Mouse (Mus musculus) stomach, embryonic 16.5 days (tissue): ENCODE measurements around the gene Leng8. TPM values are rescaled to one million over a fixed set of nuclear protein-coding genes. Genes with fewer than 3 reads are reported as not detected.
"Not testable (repeated sequence)": the region's sequence is repeated elsewhere in the genome, so short reads cannot be mapped to it uniquely, and the experiment has no call there.

Experiments
- ATAC-seq: fragments of 200-750 bp; cut with Nextera tagmentation; 2 replicates; pipeline ENCODE4 v1.8.0; 2017; ENCODE audit warnings: moderate number of reproducible peaks, moderate TSS enrichment; ENCODE audit not compliant: insufficient read depth, low FRiP score
- H3K27ac ChIP-seq: fragments of 300-500 bp; sonication (generic); 2 replicates; pipeline ENCODE4 v1.5.1; 2014; ENCODE audit warnings: low read length
- H3K27me3 ChIP-seq: fragments of 300-500 bp; sonication (generic); 2 replicates; pipeline ENCODE4 v1.6.1; 2014; ENCODE audit warnings: low read length, control low read depth, mixed read lengths; ENCODE audit not compliant: control insufficient read depth, insufficient read depth
- H3K36me3 ChIP-seq: fragments of 300-500 bp; sonication (generic); 2 replicates; pipeline ENCODE4 v1.6.1; 2014; ENCODE audit warnings: low read length; ENCODE audit not compliant: control insufficient read depth, insufficient read depth
- H3K4me1 ChIP-seq: fragments of 300-500 bp; sonication (generic); 2 replicates; pipeline ENCODE4 v1.6.1; 2014; ENCODE audit warnings: low read length, control low read depth, mixed read lengths; ENCODE audit not compliant: control insufficient read depth, insufficient read depth
- H3K4me2 ChIP-seq: fragments of 300-500 bp; sonication (generic); 2 replicates; pipeline ENCODE4 v1.6.1; 2014; ENCODE audit warnings: low read depth, low read length, mixed read lengths
- H3K4me3 ChIP-seq: fragments of 300-500 bp; sonication (generic); replicated peaks from 2 replicates; pipeline ENCODE4 v1.5.1; 2014; ENCODE audit warnings: mild to moderate bottlenecking, low read length
- H3K9ac ChIP-seq: fragments of 300-500 bp; sonication (generic); 2 replicates; pipeline ENCODE4 v1.6.1; 2014; ENCODE audit warnings: low read length
- H3K9me3 ChIP-seq: fragments of 300-500 bp; sonication (generic); replicated peaks from 2 replicates; pipeline ENCODE4 v1.6.1; 2016; ENCODE audit warnings: low read length, control low read depth; ENCODE audit not compliant: control insufficient read depth
- WGBS: fragments of 180-500 bp; shearing (Covaris S2); extraction: QIAGEN DNeasy Blood & Tissue Kit; methylation state at CpG from one replicate; pipeline ENCODE4 v1.1.7; 2014; 5-methylcytosine and 5-hydroxymethylcytosine counted together
- polyA plus RNA-seq: library from polyadenylated mRNA; unstranded; fragments of >200 nt; fragmentation: Nextera tagmentation; extraction: Ambion mirVana; gene quantifications from 2 replicates; pipeline ENCODE4 v1.2.1, GENCODE M21; 2015

The Leng8 gene
- polyA plus RNA-seq, 1 experiment from 2014 or later = 51.4 TPM

DNA sequence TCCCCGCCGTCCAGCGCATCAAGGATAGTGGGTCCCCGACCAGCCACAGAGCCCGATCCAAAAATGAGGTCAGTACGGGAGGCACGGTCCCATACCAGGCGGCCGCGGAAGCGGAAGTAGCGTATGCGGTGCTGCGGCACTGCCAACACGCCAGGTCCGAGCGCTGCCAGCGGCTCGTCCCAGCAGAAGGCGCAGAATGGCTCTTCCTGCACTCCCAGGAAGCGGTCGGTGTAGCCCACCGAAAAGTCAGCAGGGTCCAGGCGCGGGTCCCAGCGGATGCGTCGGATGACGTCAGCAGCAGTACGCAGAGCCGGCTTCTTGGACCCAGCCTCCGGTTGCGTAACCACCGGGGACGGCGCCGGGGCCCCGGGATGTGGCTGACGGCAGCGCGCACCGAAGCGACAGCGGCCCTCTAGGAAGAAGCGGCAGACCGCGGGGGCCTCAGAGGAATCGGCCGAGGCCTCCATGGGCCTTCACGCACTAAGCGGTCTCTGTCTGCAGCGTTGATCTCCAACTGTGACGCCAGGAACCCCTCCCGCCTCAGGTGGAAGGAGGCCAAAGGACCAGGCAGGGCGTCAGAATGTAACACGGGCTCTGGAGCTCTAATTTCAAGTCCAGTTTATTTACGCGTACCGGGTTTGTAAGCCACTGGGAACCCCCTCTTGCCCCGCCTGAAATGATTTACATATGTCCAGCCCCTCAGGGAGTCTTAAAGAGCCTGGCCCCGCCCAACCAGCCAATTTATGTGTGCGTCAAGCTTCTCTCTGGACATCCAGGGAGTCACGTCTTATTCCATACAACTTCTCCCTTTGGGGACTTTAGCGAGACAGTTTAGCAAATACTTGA is 12.6 kb downstream of the Leng8 start:
- Histone ChIP-seq H3K4me3 (peak overlapping the region; percentile 78), H3K4me1 (peaks cover 39% of the 10 kb centered on the region), H3K27ac (peak overlapping the region; percentile 99), H3K4me2 (peak overlapping the region; percentile 90), H3K9me3 (no peaks in the 10 kb centered on the region), H3K27me3 (no peaks in the 10 kb centered on the region), H3K36me3 (peaks cover 32% of the 10 kb centered on the region), H3K9ac (peak overlapping the region; percentile 85)
- under 1% methylated on average over 64 of the region's 64 CpGs for WGBS
- ATAC-seq = peak; percentile 77

DNA sequence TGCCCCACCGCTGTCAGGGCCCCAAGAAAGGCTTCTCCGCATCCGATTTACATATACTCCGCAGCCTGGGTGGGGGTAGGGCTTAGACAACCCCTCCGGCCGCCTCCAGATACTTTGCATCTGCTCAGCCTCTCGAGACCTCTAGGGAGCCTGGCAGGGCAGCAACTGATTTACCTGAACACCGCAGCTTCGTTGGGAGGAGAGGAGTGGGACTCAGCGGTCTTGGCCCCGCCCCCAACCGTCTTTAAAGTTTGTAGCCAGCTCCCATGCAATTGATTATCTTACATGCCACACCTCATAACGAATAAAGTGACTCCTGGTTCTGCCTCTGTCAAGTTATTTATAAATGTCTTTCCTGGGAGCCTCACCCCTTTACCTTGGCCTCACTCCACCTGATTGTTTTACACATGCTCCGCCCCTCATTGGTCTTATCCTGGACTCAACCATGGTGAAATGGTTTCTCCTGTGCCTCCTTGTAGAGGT is 13.3 kb downstream of the Leng8 start, which contains the start of gene Leng9:
Gene Leng9 (minus strand): TSS at position 316 of the 483 bp plus-strand sequence.
- Histone ChIP-seq H3K9me3 (no peaks in the 10 kb centered on the region), H3K4me2 (peak within 1 kb of the TSS; percentile 90), H3K4me3 (peak within 1 kb of the TSS; percentile 78), H3K4me1 (peaks cover 39% of the 10 kb centered on the region), H3K27ac (peak within 1 kb of the TSS; percentile 99), H3K36me3 (peaks cover 25% of the 10 kb centered on the region), H3K27me3 (no peaks in the 10 kb centered on the region), H3K9ac (peak within 1 kb of the TSS; percentile 85)
- WGBS = 1% methylated on average over 14 of the region's 14 CpGs
- peak; percentile 67 for ATAC-seq

DNA sequence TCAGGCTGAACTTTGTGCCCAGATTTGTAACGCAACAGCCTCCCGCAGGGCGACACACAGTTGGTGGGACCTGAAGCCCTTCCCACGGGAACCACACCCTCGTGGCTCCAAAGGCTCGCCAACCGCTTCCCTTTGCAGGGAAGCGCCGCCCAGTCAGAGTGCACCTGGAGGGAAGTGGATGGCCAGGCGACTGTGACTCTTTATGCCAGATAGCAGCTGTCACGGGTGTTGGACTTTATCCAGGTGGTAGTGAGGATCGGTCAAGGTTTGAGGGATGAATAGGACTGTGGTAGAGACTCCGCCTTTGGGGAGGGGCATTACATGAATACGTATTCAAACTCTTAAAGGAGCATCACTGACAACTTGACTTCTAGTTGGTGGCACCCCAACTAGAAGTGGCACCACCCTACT is 14.0 kb downstream of the Leng8 start:
- H3K9me3 ChIP-seq = no peaks in the 10 kb centered on the region
- H3K27ac ChIP-seq = peak overlapping the region; percentile 99
- peak overlapping the region; percentile 90 for H3K4me2 ChIP-seq
- H3K4me3 ChIP-seq = peak overlapping the region; percentile 78
- WGBS = 16% methylated on average over 14 of the region's 14 CpGs
- H3K36me3 ChIP-seq = peaks cover 18% of the 10 kb centered on the region; the same call in 1 of the 2 replicates
- peak; percentile 63 for ATAC-seq
- H3K27me3 ChIP-seq = no peaks in the 10 kb centered on the region
- peaks cover 39% of the 10 kb centered on the region for H3K4me1 ChIP-seq
- H3K9ac ChIP-seq = peak overlapping the region; percentile 85

DNA sequence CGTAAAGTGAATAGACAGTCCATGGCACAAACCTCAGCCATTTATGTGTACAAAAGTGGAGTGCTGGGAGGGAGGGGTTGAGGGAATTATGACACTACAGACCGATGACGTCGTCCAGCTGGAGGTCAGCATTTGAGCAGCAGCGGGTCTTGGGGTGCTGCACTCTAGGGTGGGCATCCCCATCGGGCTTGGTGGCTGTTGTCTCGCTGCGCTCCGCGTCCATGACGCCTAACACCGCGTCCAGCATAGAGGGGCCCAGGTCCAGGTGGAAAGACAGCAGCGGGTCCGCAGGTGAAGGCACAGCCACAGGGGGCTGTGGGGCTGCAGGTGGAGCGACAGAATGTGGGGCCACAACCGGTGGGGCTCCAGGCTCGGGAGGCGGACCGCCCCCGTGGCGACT is 14.4 kb downstream of the Leng8 start:
- peaks cover 17% of the 10 kb centered on the region; the same call in 1 of the 2 replicates for H3K36me3 ChIP-seq
- H3K4me2 ChIP-seq = peak overlapping the region; percentile 90
- H3K9ac ChIP-seq = peak overlapping the region; percentile 18; the same call in 1 of the 2 replicates
- H3K27ac ChIP-seq = peak overlapping the region; percentile 99
- no peaks in the 10 kb centered on the region for H3K27me3 ChIP-seq
- H3K4me3 ChIP-seq = no peak overlapping the region
- no peaks in the 10 kb centered on the region for H3K9me3 ChIP-seq
- no peak for ATAC-seq
- peaks cover 39% of the 10 kb centered on the region for H3K4me1 ChIP-seq
- WGBS = 32% methylated on average over 22 of the region's 22 CpGs

DNA sequence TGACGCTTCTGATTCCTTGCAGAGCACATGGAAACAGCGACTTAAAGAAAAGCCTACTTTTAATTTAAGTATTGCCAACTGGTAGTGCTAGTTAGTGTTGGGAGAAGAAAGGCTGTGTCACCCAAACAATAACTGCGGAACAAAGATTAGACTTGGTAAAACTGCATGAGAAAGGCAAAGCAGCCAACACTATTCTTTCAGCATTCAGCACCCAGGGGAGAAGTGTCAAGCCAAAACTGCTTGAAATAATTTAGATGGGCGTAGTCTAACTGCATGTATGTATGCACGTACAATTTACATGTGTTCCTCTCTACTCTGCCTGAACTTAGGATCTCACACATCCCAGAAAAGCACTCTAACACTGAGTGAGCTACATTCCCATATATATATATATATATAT is 17.5 kb downstream of the Leng8 start:
- Histone ChIP-seq H3K27ac (no peak overlapping the region), H3K9me3 (no peaks in the 10 kb centered on the region), H3K9ac (no peak overlapping the region), H3K36me3 (0 out of 2 replicates have a peak, but pooled peaks cover 6% of the 10 kb centered on the region), H3K4me1 (peaks cover 20% of the 10 kb centered on the region), H3K4me2 (no peak overlapping the region), H3K4me3 (no peak overlapping the region), H3K27me3 (no peaks in the 10 kb centered on the region)
- WGBS = 78% methylated on average over 5 of the region's 5 CpGs
- no peak for ATAC-seq

DNA sequence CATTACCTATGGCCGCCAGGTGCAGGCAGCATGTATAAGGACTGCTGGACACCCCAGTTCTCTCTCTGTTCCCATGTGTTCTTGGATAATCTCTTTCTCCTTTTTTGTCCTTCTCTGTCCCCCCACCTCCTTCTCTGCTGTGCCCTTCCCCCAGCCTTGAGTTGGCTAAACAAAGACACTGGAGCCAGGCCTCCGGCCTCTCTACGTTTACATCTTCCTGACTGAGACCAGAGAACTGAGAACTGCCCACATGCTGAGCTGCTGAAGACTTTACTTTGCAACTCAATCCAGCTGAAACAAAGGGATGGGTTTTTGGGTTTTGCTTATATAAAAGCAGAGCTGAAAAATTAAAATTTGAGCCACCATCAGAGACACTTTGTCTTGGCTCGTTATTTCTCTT is 18.1 kb downstream of the Leng8 start:
- 0 out of 2 replicates have a peak, but pooled peaks cover 6% of the 10 kb centered on the region for H3K36me3 ChIP-seq
- no peak for ATAC-seq
- no peak overlapping the region for H3K4me3 ChIP-seq
- no peaks in the 10 kb centered on the region for H3K27me3 ChIP-seq
- H3K9ac ChIP-seq = no peak overlapping the region
- peaks cover 18% of the 10 kb centered on the region for H3K4me1 ChIP-seq
- H3K9me3 ChIP-seq = no peaks in the 10 kb centered on the region
- no peak overlapping the region for H3K4me2 ChIP-seq
- WGBS = 44% methylated on average over 4 of the region's 4 CpGs
- no peak overlapping the region for H3K27ac ChIP-seq

DNA sequence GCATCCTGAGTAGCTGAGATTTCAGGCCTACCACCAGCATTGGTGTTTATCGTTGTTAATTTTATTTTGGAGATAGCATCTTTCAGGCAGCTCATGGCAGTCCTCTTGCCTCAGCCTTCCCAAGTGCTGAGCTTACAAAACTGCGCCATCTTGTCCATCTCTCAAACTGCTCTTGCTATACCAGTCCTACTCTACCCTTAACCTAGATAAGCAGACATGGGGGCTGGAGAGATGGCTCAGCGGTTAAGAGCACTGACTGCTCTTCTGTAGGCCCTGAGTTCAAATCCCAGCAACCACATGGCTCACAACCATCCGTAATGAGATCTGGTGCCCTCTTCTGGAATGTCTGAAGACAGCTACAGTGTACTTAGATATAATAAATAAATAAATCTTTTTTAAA is 24.8 kb downstream of the Leng8 start:
- H3K4me3 ChIP-seq, H3K27me3 ChIP-seq, H3K27ac ChIP-seq, H3K9ac ChIP-seq, H3K4me2 ChIP-seq, H3K36me3 ChIP-seq, H3K9me3 ChIP-seq, ATAC-seq: not testable (repeated sequence)
- WGBS = 93% methylated on average over 4 of the region's 4 CpGs
- peaks cover 13% of the 10 kb centered on the region for H3K4me1 ChIP-seq

- H3K36me3 ChIP-seq = no peaks in the 10 kb centered on the region
- peak overlapping the region; percentile 63 for H3K4me2 ChIP-seq
- H3K27me3 ChIP-seq = no peaks in the 10 kb centered on the region
- peaks cover 13% of the 10 kb centered on the region for H3K4me1 ChIP-seq
- ATAC-seq = peak; percentile 70
- no peaks in the 10 kb centered on the region for H3K9me3 ChIP-seq
- peak overlapping the region; percentile 67 for H3K4me3 ChIP-seq
- H3K9ac ChIP-seq = peak overlapping the region; percentile 75
- WGBS = 0% methylated on average over 11 of the region's 11 CpGs
- peak overlapping the region; percentile 87 for H3K27ac ChIP-seq
These were observed 26.8 kb downstream of the Leng8 start for GRCm38 (mm10) chr7:4163571-4164072.
